Mouse (Mus musculus): ENCODE measurements around the gene Hoxc10.

DNA sequence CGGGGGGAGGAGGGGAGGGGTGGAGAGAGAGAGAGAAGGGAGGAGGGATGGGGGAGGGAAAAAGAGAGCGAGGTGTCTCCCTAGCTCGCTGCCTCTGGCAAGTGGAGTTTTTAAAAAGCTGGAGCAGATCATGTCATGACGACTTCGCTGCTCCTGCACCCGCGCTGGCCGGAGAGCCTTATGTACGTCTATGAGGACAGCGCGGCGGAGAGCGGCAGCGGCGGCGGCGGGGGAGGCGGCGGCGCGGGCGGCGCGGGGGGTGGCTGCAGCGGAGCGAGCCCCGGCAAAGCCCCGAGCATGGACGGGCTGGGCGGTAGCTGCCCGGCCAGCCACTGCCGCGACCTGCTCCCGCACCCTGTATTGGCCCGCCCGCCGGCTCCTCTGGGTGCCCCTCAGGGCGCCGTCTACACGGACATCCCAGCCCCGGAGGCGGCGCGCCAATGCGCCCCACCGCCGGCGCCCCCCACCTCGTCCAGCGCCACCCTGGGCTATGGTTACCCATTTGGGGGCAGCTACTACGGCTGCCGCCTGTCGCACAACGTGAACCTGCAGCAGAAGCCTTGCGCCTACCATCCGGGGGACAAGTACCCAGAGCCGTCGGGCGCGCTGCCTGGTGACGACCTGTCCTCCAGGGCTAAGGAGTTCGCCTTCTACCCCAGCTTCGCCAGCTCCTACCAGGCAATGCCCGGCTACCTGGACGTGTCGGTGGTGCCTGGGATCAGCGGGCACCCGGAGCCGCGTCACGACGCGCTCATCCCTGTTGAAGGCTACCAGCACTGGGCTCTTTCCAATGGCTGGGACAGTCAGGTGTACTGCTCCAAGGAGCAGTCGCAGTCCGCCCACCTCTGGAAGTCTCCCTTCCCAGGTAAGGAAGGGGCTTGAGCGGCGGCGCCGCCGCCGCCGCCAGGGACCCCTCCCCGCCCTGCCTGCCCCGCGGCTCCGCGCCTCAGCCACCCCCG lies 45.3 kb upstream of the Hoxc10 start, which contains the start of gene Hoxc13:
- TF ChIP-seq CTCF (IDR thresholded peaks at IDR 0.05; ENCODE audit: low read depth) = no peak
- no peak for TF ChIP-seq EP300 (optimal IDR thresholded peaks at IDR 0.05)

All from stomach, postnatal 0 days (tissue).